ENCODE assay signal across 8 mouse cellular contexts in genomic region chr10:54073641-54074203, GRCm38 (mm10). TPM values are rescaled to one million over a fixed set of nuclear protein-coding genes. Genes with fewer than 3 reads are reported as not detected.
DNase-seq lines count a peak whose midpoint lies in the region; ATAC-seq and TF ChIP-seq lines count a peak whose summit lies in the region.

No protein-coding gene starts in this region.

- peak overlapping the region; percentile 94 for H3K27ac ChIP-seq in heart, adult 2 months
- peak overlapping the region; percentile 93 for H3K27ac ChIP-seq in spleen, adult 2 months (ENCODE audit: insufficient read depth, low read length)

- peaks cover 13% of the 10 kb centered on the region for H3K4me1 ChIP-seq in heart, adult 2 months (ENCODE audit: control insufficient read depth, insufficient read depth, low read length)
- peaks cover 12% of the 10 kb centered on the region for H3K4me1 ChIP-seq in spleen, adult 2 months (ENCODE audit: control insufficient read depth, insufficient read depth, insufficient read length)

- intact Hi-C loops in heart, adult 2 months (cut with DNase I): loop anchor here (2.0 to 10.0 kb wide), 4 partner anchors 33 to 449 kb away; no protein-coding TSS in a partner anchor
- intact Hi-C loops in heart, postnatal 10 days (cut with DNase I): loop anchor here (5.0 kb wide), 2 partner anchors 36 to 96 kb away; no protein-coding TSS in a partner anchor

- H3K36me3 ChIP-seq in heart, adult 2 months (ENCODE audit: control insufficient read depth, insufficient read depth, low read length): peaks cover 15% of the 10 kb centered on the region
- peaks cover 13% of the 10 kb centered on the region for H3K36me3 ChIP-seq in spleen, adult 2 months (ENCODE audit: control insufficient read depth, insufficient read depth, low read length)

- peak overlapping the region; percentile 77 for H3K9ac ChIP-seq in heart, adult 2 months (ENCODE audit: low read depth, low read length)

- no peak for TF ChIP-seq EP300 in heart, adult 2 months (IDR thresholded peaks at IDR 0.05; ENCODE audit: insufficient read depth, low read depth, low read length)

- H3K4me3 ChIP-seq in heart, adult 2 months: peak overlapping the region; percentile 85
- H3K4me3 ChIP-seq in spleen, adult 2 months (ENCODE audit: extremely low read depth, insufficient read depth, insufficient read length): peak overlapping the region; percentile 95

- no peak for TF ChIP-seq CTCF in heart, adult 2 months (IDR thresholded peaks at IDR 0.05)
- TF ChIP-seq CTCF in spleen, adult 2 months (IDR thresholded peaks at IDR 0.05; ENCODE audit: extremely low read depth, insufficient read depth, insufficient read length, insufficient replicate concordance): no peak

- H3K27me3 ChIP-seq in heart, adult 2 months (ENCODE audit: control insufficient read depth, insufficient read depth, low read length): no peaks in the 10 kb centered on the region
- no peaks in the 10 kb centered on the region for H3K27me3 ChIP-seq in spleen, adult 2 months (ENCODE audit: control insufficient read depth, insufficient read depth, low read length)

- WGBS in heart, adult 2 months: 56% methylated on average over 6 of the region's 6 CpGs
- WGBS in spleen, adult 2 months: 3% methylated on average over 6 of the region's 6 CpGs

- H3K79me2 ChIP-seq in heart, adult 2 months (replicated peaks; ENCODE audit: control insufficient read depth, insufficient read depth, low read length): peaks cover 5% of the 10 kb centered on the region

- peak; percentile 29; the same call in 1 of the 2 replicates for ATAC-seq in erythroblast, adult 5-6 weeks (replicated peaks; ENCODE audit: low FRiP score, poor library complexity, severe bottlenecking)

- no peak for TF ChIP-seq POLR2A in heart, adult 2 months (IDR thresholded peaks at IDR 0.05; ENCODE audit: insufficient read depth, low read depth, low read length)
- no peak for TF ChIP-seq POLR2A in spleen, adult 2 months (IDR thresholded peaks at IDR 0.05; ENCODE audit: low read depth, low read length)

- peak in 1 of 2 experiments; percentile 30 for DNase-seq in heart, adult 2 months
- DNase-seq in heart, postnatal 10 days: no peak
- peak; percentile 22 for DNase-seq in kidney, adult 11 months
- DNase-seq in lung, adult 18-20 months: peak; percentile 29 to 50
- peak in 1 of 2 experiments; percentile 29 for DNase-seq in spleen, adult 2 months (ENCODE audit: low read depth in 1 of 2, low spot score in 2 of 2)
- no peak for DNase-seq in cerebellum, postnatal 10 days
- no peak for DNase-seq in layer of hippocampus, postnatal 14 days (ENCODE audit: low spot score in 2 of 2)

RNA-seq across cellular contexts. Expression of gene Man1a, which starts 2.7 kb away (rescaled TPM):
- 10 to 100 TPM; 40.1 to 43.2 TPM for total RNA-seq in heart, adult 2 months (2021)
- polyA plus RNA-seq in heart, adult 2 months (2012; rRNA removed): 6.9 and 14.6 TPM in 2 replicates
- 10 to 100 TPM; 25.7 to 28.1 TPM for total RNA-seq in heart, postnatal 10 days (2021)
- 127 and 129 TPM in 2 replicates for total RNA-seq in erythroblast, adult 5-6 weeks (2015; ENCODE audit: low replicate concordance)
- total RNA-seq in erythroblast, adult 5-6 weeks (2017; ENCODE audit: low replicate concordance): 163 and 164 TPM in 2 replicates
- 35.7 and 54.1 TPM in 2 replicates for polyA plus RNA-seq in spleen, adult 2 months (2012; rRNA removed)
- total RNA-seq in layer of hippocampus, postnatal 14 days (2021): 10 to 100 TPM; 48.7 to 55.9 TPM

Comparison
In these comparisons a context has a peak if more than half of its experiments do, and no peak if none do; other contexts are left out.
1. DNase-seq: peak in kidney, adult 11 months (single experiment) and lung, adult 18-20 months (2 of 2); none in heart, postnatal 10 days (0 of 2), cerebellum, postnatal 10 days (0 of 2) and layer of hippocampus, postnatal 14 days (0 of 2).